Mouse (Mus musculus) liver, embryonic 16.5 days (tissue): ENCODE data around the gene Mettl7a1. TPM values are rescaled to one million over a fixed set of nuclear protein-coding genes. Genes with fewer than 3 reads are reported as not detected.
"Not testable (repeated sequence)": the region's sequence is repeated elsewhere in the genome, so short reads cannot be mapped to it uniquely, and the experiment has no call there.

Source experiments
- ATAC-seq: fragments of 200-750 bp; cut with Nextera tagmentation; 2 replicates; pipeline ENCODE4 v1.8.0; 2017; ENCODE audit warnings: low read depth, mild to moderate bottlenecking, moderate number of reproducible peaks, moderate library complexity
- H3K27ac ChIP-seq: fragments of 300-500 bp; sonication (generic); 2 replicates; pipeline ENCODE4 v1.5.1; 2014; ENCODE audit warnings: mild to moderate bottlenecking, low read length
- H3K27me3 ChIP-seq: fragments of 300-500 bp; sonication (generic); 2 replicates; pipeline ENCODE4 v1.6.1; 2014; ENCODE audit warnings: low read depth, low read length, mixed read lengths; ENCODE audit not compliant: control insufficient read depth, insufficient read depth
- H3K36me3 ChIP-seq: fragments of 300-500 bp; sonication (generic); 2 replicates; pipeline ENCODE4 v1.6.1; 2014; ENCODE audit warnings: mild to moderate bottlenecking; ENCODE audit not compliant: control insufficient read depth, insufficient read depth
- H3K4me1 ChIP-seq: fragments of 300-500 bp; sonication (generic); 2 replicates; pipeline ENCODE4 v1.6.1; 2014; ENCODE audit warnings: low read depth, low read length, mixed read lengths; ENCODE audit not compliant: control insufficient read depth
- H3K4me2 ChIP-seq: fragments of 300-500 bp; sonication (generic); 2 replicates; pipeline ENCODE4 v1.6.1; 2014; ENCODE audit warnings: low read depth, low read length, mixed read lengths
- H3K4me3 ChIP-seq: fragments of 300-500 bp; sonication (generic); 2 replicates; pipeline ENCODE4 v1.5.1; 2014; ENCODE audit warnings: low read depth, mild to moderate bottlenecking, low read length
- H3K9ac ChIP-seq: fragments of 300-500 bp; sonication (generic); 2 replicates; pipeline ENCODE4 v1.6.1; 2014; ENCODE audit warnings: low read depth, low read length
- H3K9me3 ChIP-seq: fragments of 300-500 bp; sonication (generic); replicated peaks from 2 replicates; pipeline ENCODE4 v1.6.1; 2016; ENCODE audit warnings: low read length; ENCODE audit not compliant: control insufficient read depth
- WGBS: fragments of 180-500 bp; shearing (Covaris S2); extraction: QIAGEN DNeasy Blood & Tissue Kit; methylation state at CpG from one replicate; pipeline ENCODE4 v1.1.7; 2014; ENCODE audit not compliant: insufficient replicate concordance; 5-methylcytosine and 5-hydroxymethylcytosine counted together
- polyA plus RNA-seq: library from polyadenylated mRNA; unstranded; fragments of >200 nt; fragmentation: Nextera tagmentation; extraction: Ambion mirVana; gene quantifications from 2 replicates; pipeline ENCODE4 v1.2.1, GENCODE M21; 2015

Gene Mettl7a1
- 12.6 and 13.5 TPM in 2 replicates for polyA plus RNA-seq

DNA sequence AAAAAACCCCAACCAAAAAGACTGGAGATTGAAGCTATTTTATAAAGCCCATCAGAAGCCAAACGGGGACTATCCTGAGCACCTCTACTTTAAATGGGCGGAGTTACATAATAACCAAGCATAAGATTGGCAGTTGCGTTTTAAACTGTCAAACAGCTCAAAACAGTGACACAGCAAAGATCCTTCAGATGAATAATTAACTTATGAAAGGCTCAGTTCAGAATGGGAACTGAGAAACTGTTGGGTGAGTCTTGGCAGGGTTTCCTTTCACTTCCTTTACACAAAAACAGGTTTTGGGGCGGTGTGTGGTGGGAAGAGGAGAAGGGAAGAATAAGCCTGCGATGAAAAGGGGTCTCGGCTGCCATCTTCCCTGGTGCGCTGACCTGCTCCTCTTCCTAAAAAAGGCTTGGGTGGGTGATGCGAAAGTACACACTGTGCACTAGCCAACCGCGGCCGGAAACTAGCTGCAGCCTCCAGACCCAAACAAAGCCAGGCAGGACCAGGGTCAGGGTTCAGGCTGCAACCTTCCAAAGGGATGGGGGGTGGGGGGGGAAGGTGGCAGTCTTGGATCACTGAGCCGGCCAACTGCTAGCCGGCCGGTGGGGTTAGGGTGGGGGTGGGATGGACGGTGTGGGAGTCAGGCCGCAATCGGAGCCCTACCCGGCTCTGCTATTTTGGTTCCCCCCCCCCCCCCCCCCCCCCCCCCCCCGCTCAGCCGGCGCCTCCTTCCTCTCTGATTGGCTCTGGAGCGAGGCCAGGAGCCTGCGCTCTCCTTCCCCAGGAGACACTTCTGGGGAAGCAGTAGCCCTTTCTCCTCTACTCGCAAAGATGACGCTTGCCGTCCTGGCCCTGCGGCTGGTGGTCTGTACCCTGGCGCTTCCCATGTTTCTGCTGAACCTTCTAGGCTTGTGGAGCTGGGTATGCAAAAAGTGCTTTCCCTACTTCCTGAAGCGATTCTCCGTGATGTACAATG lies at the start of gene Mettl7a1:
Gene Mettl7a1 (plus strand): TSS at position 122 of the 973 bp plus-strand sequence.
- Histone ChIP-seq H3K36me3 (no peaks in the 10 kb centered on the region), H3K4me1 (peaks cover 30% of the 10 kb centered on the region), H3K27me3 (no peaks in the 10 kb centered on the region), H3K27ac (peak within 1 kb of the TSS; percentile 96), H3K4me2 (peak within 1 kb of the TSS; percentile 84), H3K4me3 (peak within 1 kb of the TSS; percentile 73), H3K9ac (peak within 1 kb of the TSS; percentile 80), H3K9me3 (no peaks in the 10 kb centered on the region)
- ATAC-seq, result peak; percentile 78
- under 1% methylated on average over 25 of the region's 30 CpGs for WGBS

DNA sequence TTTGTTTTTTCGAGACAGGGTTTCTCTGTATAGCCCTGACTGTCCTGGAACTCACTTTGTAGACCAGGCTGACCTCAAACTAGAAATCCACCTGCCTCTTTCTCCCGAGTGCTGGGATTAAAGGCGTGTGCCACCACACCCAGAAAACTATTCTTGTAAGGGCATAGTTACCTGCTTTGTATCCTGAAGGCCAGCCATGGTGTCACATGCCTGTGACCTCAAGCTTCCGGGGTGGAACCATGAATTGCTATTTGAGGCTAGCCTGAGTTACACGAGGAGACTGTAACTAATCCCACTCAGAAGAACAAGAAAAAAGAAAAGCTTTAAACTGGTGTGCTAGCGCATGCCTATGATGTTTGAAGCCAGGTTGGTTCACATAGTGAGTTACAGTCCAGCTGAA lies 47.6 kb upstream of the Mettl7a1 start:
- ATAC-seq, result no peak
- 78% methylated on average over 6 of the region's 6 CpGs for WGBS
- Histone ChIP-seq H3K4me3 (no peak overlapping the region), H3K9ac (no peak overlapping the region), H3K4me1 (no peaks in the 10 kb centered on the region), H3K9me3 (no peaks in the 10 kb centered on the region), H3K36me3 (peaks cover 56% of the 10 kb centered on the region), H3K27me3 (no peaks in the 10 kb centered on the region), H3K4me2 (no peak overlapping the region), H3K27ac (no peak overlapping the region)

DNA sequence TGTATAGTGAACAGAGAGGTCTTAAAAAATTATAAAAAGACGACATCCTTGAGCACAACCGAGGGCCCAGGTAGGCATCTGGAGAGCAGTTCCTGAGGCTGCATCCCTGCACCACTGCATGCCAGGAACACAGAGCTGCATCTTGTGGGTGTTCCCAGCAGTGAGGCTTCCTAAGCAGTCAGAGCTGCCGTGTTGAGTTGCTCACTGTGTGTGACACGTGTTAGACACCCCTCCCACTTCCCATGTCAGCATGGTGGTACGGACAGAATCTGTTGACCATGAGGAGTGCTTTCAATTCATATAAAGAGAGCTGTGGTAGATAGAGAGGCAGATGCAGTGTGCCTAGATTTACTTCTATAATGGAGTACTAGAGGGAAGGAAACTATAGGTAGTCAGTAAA lies 46.6 kb upstream of the Mettl7a1 start:
- H3K27me3 ChIP-seq, result no peaks in the 10 kb centered on the region
- H3K4me3 ChIP-seq, result no peak overlapping the region
- ATAC-seq, result no peak
- no peak overlapping the region for H3K27ac ChIP-seq
- no peaks in the 10 kb centered on the region for H3K9me3 ChIP-seq
- H3K36me3 ChIP-seq, result peaks cover 49% of the 10 kb centered on the region
- H3K9ac ChIP-seq, result no peak overlapping the region
- no peak overlapping the region for H3K4me2 ChIP-seq
- WGBS, result 85% methylated on average over 5 of the region's 5 CpGs
- H3K4me1 ChIP-seq, result no peaks in the 10 kb centered on the region; the same call in 1 of the 2 replicates

DNA sequence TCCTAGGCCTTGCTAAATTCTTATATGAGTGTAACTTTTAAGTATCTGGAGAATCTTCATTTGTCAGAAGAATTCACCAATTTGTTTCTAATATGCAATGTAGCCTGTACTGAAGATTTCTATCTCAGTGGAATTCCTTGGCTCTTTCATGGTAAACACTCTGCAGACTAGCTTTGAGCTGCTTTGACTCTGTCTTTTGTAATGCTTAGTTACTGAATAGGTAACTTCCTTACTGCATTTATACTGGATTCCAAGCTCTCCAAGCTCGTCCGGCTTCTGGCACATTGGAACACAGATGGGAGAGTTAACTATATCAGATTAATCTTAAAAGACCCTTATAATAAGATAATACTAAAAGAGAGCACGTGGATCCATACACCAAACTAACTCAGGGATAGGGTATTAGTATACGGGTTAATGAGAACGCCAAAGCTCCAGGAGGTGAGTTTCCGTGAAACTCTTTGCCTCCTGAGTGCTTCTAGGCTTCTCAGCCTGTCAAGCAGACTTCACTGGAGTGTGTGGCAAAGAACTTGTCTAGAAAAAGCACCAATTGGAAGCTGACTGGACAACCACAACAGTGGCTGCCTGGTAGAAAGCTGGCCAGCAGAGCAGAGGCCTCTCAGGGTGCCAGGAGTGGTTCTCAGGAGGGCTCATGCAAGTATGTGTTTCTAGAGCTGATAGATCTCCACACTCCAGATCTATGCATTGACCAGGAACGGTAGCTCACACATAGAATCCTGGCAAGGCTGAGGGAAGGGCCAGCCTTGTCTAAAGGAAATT lies 45.1 kb upstream of the Mettl7a1 start:
- H3K36me3 ChIP-seq, result peaks cover 38% of the 10 kb centered on the region
- no peak overlapping the region for H3K9ac ChIP-seq
- no peaks in the 10 kb centered on the region for H3K27me3 ChIP-seq
- no peak overlapping the region for H3K4me3 ChIP-seq
- 89% methylated on average over 7 of the region's 7 CpGs for WGBS
- no peak for ATAC-seq
- H3K4me1 ChIP-seq, result no peaks in the 10 kb centered on the region; the same call in 1 of the 2 replicates
- no peak overlapping the region for H3K4me2 ChIP-seq
- no peak overlapping the region for H3K27ac ChIP-seq
- H3K9me3 ChIP-seq, result no peaks in the 10 kb centered on the region

DNA sequence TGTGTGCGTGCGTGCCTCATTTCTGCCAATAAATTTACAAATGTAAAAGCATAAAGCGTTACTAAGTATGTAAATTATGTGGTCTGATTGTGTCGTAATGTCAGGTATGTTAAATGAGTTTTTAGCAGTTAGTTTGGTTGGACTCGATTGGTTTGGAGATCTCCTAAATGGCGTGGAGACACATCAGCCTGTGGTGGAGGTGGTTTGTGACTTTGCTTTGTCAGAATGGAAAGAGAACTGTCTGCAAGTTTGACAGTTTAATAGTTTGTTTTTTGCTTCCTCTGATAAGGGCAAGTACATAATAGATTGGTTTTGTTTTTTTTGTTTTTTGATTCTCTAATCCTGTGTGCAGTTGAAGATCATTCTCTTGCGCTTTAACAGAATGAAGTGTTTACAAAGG lies 43.6 kb upstream of the Mettl7a1 start:
- H3K4me2 ChIP-seq, H3K27ac ChIP-seq, ATAC-seq, H3K4me3 ChIP-seq, H3K4me1 ChIP-seq, H3K9me3 ChIP-seq, H3K9ac ChIP-seq, H3K27me3 ChIP-seq: not testable (repeated sequence)
- H3K36me3 ChIP-seq, result peaks cover 24% of the 10 kb centered on the region
- 76% methylated on average over 6 of the region's 7 CpGs for WGBS

DNA sequence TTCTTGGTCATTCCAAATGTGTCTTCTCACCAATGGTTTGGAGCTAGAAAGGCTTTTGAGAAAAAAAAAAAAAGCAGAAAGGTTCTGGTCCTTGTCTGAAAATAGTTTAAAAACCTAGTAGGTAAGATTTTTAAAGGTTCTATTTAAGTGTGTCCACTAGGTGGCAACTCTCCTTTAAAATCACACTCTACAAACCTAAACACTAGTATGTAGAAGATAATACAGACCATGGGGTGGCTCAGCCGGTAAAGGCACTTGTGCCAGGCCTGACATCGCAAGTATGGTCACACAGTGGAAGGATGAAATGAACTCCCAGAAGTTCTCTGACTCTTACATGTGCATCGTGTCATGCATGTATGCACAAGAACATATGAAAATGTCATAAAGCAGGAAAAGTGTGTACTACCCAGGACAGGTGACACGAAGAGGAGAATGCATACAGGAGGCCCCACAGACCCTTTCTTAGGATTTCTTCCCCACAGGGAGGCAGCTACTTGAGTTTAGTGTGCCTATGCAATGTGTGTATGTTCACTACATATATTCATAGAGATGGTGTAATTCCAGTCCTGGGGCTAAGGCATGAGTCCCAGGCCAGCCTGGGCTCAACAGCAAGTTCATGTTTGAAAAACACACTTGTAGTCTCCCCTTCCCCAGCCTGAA lies 40.6 kb upstream of the Mettl7a1 start:
- Histone ChIP-seq H3K9ac (no peak overlapping the region), H3K4me2 (no peak overlapping the region), H3K4me1 (no peaks in the 10 kb centered on the region; the same call in 1 of the 2 replicates), H3K9me3 (no peaks in the 10 kb centered on the region), H3K27me3 (no peaks in the 10 kb centered on the region), H3K36me3 (no peaks in the 10 kb centered on the region; the same call in none of the 2 replicates), H3K27ac (no peak overlapping the region), H3K4me3 (no peak overlapping the region)
- 41% methylated on average over 4 of the region's 4 CpGs for WGBS
- no peak for ATAC-seq

DNA sequence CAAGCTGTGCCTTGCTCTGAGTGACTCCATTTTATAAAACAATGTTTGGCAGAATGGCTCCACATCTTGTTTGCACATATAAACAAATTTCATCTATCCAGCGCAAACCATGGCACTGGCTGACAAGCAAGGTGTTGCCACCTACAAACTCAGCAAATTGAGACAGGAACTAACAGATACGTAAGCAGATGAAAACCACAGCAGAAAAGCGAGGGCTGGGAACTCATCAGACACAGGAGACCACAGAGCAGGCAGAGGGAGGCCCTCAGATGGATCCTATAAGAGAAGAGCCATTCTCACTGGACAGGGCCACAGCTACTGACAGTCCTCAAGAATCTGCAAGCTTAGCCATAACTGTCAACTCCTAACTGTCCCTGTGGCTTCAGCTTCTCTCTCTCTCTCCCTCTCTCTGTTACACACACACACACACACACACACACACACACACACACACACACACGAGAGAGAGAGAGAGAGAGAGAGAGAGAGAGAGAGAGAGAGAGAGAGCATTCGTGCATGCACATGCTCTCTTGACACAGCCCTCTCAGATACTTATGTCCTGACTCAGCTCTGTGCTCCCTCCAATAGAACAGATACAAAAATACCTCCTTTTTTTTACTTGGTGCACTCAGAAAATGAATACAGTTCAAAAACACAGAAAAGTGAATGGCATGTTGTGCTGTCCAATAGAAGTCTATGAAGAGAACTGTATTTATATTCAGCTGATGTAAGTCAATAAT lies 38.2 kb upstream of the Mettl7a1 start:
- H3K4me3 ChIP-seq, result no peak overlapping the region
- no peaks in the 10 kb centered on the region for H3K27me3 ChIP-seq
- H3K9me3 ChIP-seq, result no peaks in the 10 kb centered on the region
- 72% methylated on average over 4 of the region's 5 CpGs for WGBS
- no peaks in the 10 kb centered on the region for H3K36me3 ChIP-seq
- H3K27ac ChIP-seq, result no peak overlapping the region
- H3K4me1 ChIP-seq, result no peaks in the 10 kb centered on the region; the same call in 1 of the 2 replicates
- H3K9ac ChIP-seq, result no peak overlapping the region
- ATAC-seq, result no peak
- no peak overlapping the region for H3K4me2 ChIP-seq

DNA sequence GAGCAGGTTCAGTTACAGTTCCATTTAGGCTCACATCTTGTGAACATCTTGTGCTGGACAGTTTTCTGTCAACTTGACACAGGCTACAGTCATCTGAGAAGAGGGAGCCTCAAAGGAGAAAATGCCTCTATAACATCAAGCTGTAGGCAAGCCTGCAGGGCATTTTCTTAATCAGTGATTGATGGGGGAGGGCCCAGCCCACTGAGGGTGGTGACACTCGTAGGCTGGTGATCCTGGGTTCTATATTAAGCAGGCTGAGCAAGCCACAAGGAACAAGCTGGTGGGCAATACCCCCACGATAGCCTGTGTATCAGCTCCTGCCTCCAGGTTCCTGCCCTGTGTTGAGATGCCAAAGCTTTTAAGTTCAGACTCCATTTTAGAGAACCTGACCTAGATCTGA lies 35.0 kb upstream of the Mettl7a1 start:
- no peak overlapping the region for H3K4me3 ChIP-seq
- WGBS, result 58% methylated on average over 2 of the region's 2 CpGs
- no peak overlapping the region for H3K4me2 ChIP-seq
- H3K4me1 ChIP-seq, result no peaks in the 10 kb centered on the region
- no peak overlapping the region for H3K9ac ChIP-seq
- no peaks in the 10 kb centered on the region for H3K27me3 ChIP-seq
- no peaks in the 10 kb centered on the region for H3K9me3 ChIP-seq
- H3K36me3 ChIP-seq, result no peaks in the 10 kb centered on the region
- no peak overlapping the region for H3K27ac ChIP-seq
- no peak for ATAC-seq
